Mouse (Mus musculus): Measurements from ENCODE around the gene Hnrnpa1.

- TF ChIP-seq CTCF (IDR thresholded peaks at IDR 0.05; ENCODE audit: insufficient read depth, low read depth, low read length) (no peak), POLR2A (IDR thresholded peaks at IDR 0.05; ENCODE audit: insufficient read depth, low read depth, low read length) (no peak)
These were observed 28.7 kb downstream of the Hnrnpa1 start for GRCm38 (mm10) chr15:103268903-103269302.

Data from olfactory bulb, adult 2 months (tissue).